Mouse (Mus musculus) cortical plate, adult 2 months (tissue): ENCODE data around the gene Hist1h2ah. TPM values are rescaled to one million over a fixed set of nuclear protein-coding genes. Genes with fewer than 3 reads are reported as not detected.

Experiments used
- H3K27ac ChIP-seq: fragments of 200-500 bp; 2 replicates; pipeline ENCODE4 v1.5.1; 2012; ENCODE audit warnings: low read length, control low read depth, inconsistent platforms; ENCODE audit not compliant: insufficient read depth
- H3K4me1 ChIP-seq: fragments of 200-500 bp; 2 replicates; pipeline ENCODE4 v1.6.1; 2011; ENCODE audit warnings: low read length; ENCODE audit not compliant: control insufficient read depth, insufficient read depth
- H3K4me3 ChIP-seq: fragments of 200-500 bp; 2 replicates; pipeline ENCODE4 v1.5.1; 2011; ENCODE audit warnings: mild to moderate bottlenecking, low read length, control low read depth; ENCODE audit not compliant: insufficient read depth
- CTCF ChIP-seq: fragments of 200-500 bp; IDR thresholded peaks from 2 replicates; pipeline ENCODE4 v1.5.1; 2011; ENCODE audit warnings: mild to moderate bottlenecking, control low read depth, low read length; ENCODE audit not compliant: insufficient read depth; ENCODE audit errors: extremely low read depth
- POLR2A ChIP-seq: fragments of 200-500 bp; IDR thresholded peaks from 2 replicates; pipeline ENCODE4 v1.6.1; 2011; ENCODE audit warnings: mild to moderate bottlenecking, low read length, control low read depth; ENCODE audit not compliant: insufficient read depth; ENCODE audit errors: extremely low read depth
- polyA plus RNA-seq: library from polyadenylated mRNA; depleted of rRNA; stranded (reverse); fragments of >200 nt; gene quantifications from 2 replicates; pipeline ENCODE4 v1.2.3, GENCODE M21; 2012

The Hist1h2ah gene
- polyA plus RNA-seq, 1 experiment: 0.75 TPM

DNA sequence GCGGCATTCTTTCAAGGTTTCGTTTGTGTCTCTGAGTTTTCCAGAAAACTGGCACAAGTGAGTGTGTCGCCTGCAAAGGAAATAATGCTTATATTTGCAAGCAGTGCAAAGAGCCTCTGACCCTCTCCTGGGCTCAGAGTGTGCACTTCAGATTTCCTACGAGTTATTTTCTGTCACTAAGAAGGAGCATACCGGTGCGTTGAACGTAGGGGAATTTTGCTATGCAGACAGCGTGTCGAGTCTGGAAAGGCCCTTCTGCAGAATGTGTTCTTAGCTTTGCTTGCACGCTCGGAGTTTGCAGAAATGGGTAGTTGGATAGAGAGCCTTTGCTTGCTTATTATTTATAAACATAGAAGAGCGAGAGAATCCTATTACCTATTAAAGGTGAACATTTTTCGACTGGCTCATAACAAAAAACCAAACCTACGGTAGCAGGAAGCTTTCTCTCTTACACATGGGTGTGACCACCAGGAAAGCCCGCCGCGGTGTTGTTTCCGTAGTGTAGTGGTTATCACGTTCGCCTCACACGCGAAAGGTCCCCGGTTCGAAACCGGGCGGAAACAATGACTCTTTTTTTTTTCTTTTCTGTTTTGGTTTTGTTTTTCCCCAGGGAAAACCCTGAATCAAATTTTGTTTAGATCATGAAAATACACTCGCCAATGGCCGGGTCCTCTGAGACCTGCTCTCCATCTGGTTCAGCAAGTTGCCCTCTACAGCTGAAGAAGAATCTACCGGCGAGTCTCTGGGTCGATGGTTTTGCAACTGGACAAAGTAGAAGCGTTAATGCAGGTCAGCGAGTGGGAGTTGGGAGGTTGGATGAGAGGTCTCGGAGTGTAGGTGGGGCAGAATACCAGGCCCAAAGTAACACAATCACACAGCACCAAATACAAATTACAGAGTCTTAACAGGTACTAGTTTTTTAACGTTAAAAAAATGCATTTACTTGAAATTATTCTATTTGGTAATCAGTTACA lies 9.0 kb downstream of the Hist1h2ah start:
- TF ChIP-seq POLR2A: no peak
- Histone ChIP-seq H3K4me1 (no peaks in the 10 kb centered on the region), H3K27ac (no peak overlapping the region), H3K4me3 (peak overlapping the region; percentile 60)

DNA sequence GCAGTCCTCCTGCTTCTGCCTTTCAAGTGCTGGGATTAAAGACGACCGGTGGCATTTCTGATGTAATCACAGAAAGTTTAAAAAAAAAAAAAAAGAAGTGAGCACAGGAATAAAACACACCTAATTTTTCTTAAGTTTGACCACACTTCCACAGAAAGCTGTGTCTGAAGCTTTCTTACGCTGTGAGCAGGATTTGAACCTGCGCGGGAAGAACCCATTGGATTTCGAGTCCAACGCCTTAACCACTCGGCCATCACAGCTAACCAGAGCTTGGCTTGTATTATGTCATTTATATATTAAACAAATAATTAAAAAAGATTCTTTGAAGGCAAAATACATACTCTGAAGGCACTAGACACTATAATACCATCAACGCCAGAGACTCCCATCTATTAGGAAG lies 13.1 kb downstream of the Hist1h2ah start:
- TF ChIP-seq POLR2A (no peak), CTCF (no peak)
- peak overlapping the region; percentile 27; the same call in 1 of the 2 replicates for H3K4me3 ChIP-seq

DNA sequence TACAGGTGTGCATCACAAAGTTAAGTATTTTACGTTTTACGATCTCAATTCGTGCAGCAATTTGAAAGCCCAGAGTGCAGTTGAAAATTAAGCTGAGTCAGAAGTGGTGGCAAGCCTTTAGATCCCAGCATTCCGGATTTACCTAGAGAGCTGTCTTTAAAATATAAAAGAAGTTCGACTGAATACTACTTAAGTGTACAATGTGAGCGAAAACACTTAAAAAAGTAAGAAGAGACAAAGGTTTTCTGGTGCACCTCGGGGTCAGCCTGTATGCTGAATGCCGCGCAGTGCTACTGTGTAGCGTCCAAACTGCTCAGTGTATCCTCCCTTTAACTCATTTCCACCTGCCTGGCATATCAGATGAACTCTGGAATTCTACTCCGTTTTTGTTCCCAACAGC lies 13.8 kb downstream of the Hist1h2ah start:
- H3K4me1 ChIP-seq: no peaks in the 10 kb centered on the region
- no peak for TF ChIP-seq POLR2A
- no peak for TF ChIP-seq CTCF
- no peak overlapping the region for H3K27ac ChIP-seq
- peak overlapping the region; percentile 27 for H3K4me3 ChIP-seq

More for the DNA sequence above, 13.1 kb downstream of the Hist1h2ah start:
- Histone ChIP-seq H3K27ac (no peak overlapping the region), H3K4me1 (no peaks in the 10 kb centered on the region)

- H3K27ac ChIP-seq: no peak overlapping the region
- H3K4me3 ChIP-seq: peak overlapping the region; percentile 27; the same call in 1 of the 2 replicates
- TF ChIP-seq CTCF (no peak), POLR2A (no peak)
- no peaks in the 10 kb centered on the region for H3K4me1 ChIP-seq
Observed at GRCm38 (mm10) chr13:22020901-22021339, 14.4 kb downstream of the Hist1h2ah start.

GRCm38 (mm10) chr13:22019934-22020835 lies 15.2 kb downstream of the Hist1h2ah start:
- no peaks in the 10 kb centered on the region for H3K4me1 ChIP-seq
- TF ChIP-seq POLR2A (no peak), CTCF (no peak)
- peak overlapping the region; percentile 27 for H3K4me3 ChIP-seq
- H3K27ac ChIP-seq: no peak overlapping the region

- Histone ChIP-seq H3K27ac (no peak overlapping the region), H3K4me3 (no peak overlapping the region), H3K4me1 (no peaks in the 10 kb centered on the region)
- TF ChIP-seq POLR2A (no peak), CTCF (no peak)
Observed at GRCm38 (mm10) chr13:22015479-22016450, 19.6 kb downstream of the Hist1h2ah start.

- no peak overlapping the region for H3K27ac ChIP-seq
- no peaks in the 10 kb centered on the region for H3K4me1 ChIP-seq
- H3K4me3 ChIP-seq: no peak overlapping the region
- TF ChIP-seq POLR2A: no peak
- no peak for TF ChIP-seq CTCF
Observed at GRCm38 (mm10) chr13:22014411-22014845, 20.9 kb downstream of the Hist1h2ah start.

DNA sequence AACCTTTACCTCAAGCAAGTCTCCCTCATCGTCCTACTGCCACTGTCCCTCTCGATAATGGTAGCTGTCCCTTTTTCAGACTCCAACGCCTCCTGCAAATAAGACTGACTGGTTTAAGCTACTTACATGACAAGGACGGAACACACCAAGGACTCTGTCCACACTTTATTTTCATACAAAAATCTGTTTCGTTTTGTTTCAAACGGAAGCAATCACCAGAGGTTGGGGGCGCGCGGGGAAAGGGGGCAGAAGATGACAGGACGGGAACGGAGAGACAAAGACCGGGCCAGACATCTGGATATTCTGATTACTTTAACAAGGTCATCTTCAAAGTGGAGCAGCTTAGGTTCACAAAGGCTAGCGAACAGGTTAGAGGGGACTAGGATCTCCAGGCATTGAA lies 21.7 kb downstream of the Hist1h2ah start:
- TF ChIP-seq CTCF: no peak
- TF ChIP-seq POLR2A: no peak
- Histone ChIP-seq H3K4me1 (no peaks in the 10 kb centered on the region), H3K27ac (no peak overlapping the region), H3K4me3 (no peak overlapping the region)

- Histone ChIP-seq H3K4me3 (no peak within 1 kb of the TSS), H3K27ac (no peak within 1 kb of the TSS), H3K4me1 (no peaks in the 10 kb centered on the region)
- no peak for TF ChIP-seq CTCF
- TF ChIP-seq POLR2A: no peak
Observed at GRCm38 (mm10) chr13:22009642-22010041, 25.7 kb downstream of the Hist1h2ah start, which contains the start of gene Prss16. Prss16 (minus strand) TSS chr13:22009742.
